Mouse (Mus musculus) E14TG2a.4 (cell line): ENCODE measurements at regions not wholly inside any gene's neighbourhood (a gene's known extent, or its start where the extent isn't known, plus 50 kb on each side); places are given as distances from the start of the nearest gene placed in this dataset.
A peak's percentile ranks its signal among the peaks of the same experiment; 100 is the strongest.

ENCODE experiments used
- H3K27me3 ChIP-seq: 2 replicates; pipeline ENCODE4 v1.6.1; 2014; ENCODE audit warnings: low read length, control low read depth; ENCODE audit not compliant: insufficient read depth
- H3K36me3 ChIP-seq: 2 replicates; pipeline ENCODE4 v1.6.1; 2014; ENCODE audit warnings: low read length, control low read depth; ENCODE audit not compliant: insufficient read depth
- H3K4me1 ChIP-seq: replicated peaks from 2 replicates; pipeline ENCODE4 v1.6.1; 2014; ENCODE audit warnings: low read depth, low read length, control low read depth
- H3K4me3 ChIP-seq: replicated peaks from 2 replicates; pipeline ENCODE4 v1.5.1; 2014; ENCODE audit warnings: mild to moderate bottlenecking, low read length
- H3K9me3 ChIP-seq: 2 replicates; pipeline ENCODE4 v1.6.1; 2014; ENCODE audit warnings: low read length, control low read depth
- CTCF ChIP-seq: conservative IDR thresholded peaks from 2 replicates; pipeline ENCODE4 v1.5.1; 2014; ENCODE audit warnings: low read length
- NANOG ChIP-seq: IDR thresholded peaks from 2 replicates; pipeline ENCODE4 v1.6.1; 2014; ENCODE audit warnings: borderline replicate concordance, low read length, mixed read lengths
- POU5F1 ChIP-seq: IDR thresholded peaks from 2 replicates; pipeline ENCODE4 v1.6.1; 2014; ENCODE audit warnings: low read length, borderline replicate concordance

GRCm38 (mm10) chr10:117896911-117897643 lies 51.2 kb upstream of the Rap1b start:
- Histone ChIP-seq H3K4me3 (peak overlapping the region; percentile 41; the same call in 1 of the 2 replicates), H3K36me3 (no peaks in the 10 kb centered on the region), H3K9me3 (no peaks in the 10 kb centered on the region), H3K4me1 (peaks cover 56% of the 10 kb centered on the region), H3K27me3 (no peaks in the 10 kb centered on the region)
- TF ChIP-seq CTCF (no peak), POU5F1 (no peak), NANOG (no peak)

- no peaks in the 10 kb centered on the region for H3K36me3 ChIP-seq
- peaks cover 49% of the 10 kb centered on the region for H3K4me1 ChIP-seq
- no peaks in the 10 kb centered on the region for H3K9me3 ChIP-seq
- no peak overlapping the region for H3K4me3 ChIP-seq
- TF ChIP-seq CTCF, result no peak
- no peak for TF ChIP-seq NANOG
- no peak for TF ChIP-seq POU5F1
- H3K27me3 ChIP-seq, result no peaks in the 10 kb centered on the region
Observed at GRCm38 (mm10) chr10:117897766-117898165, 51.9 kb upstream of the Rap1b start.

- peaks cover 44% of the 10 kb centered on the region for H3K4me1 ChIP-seq
- no peak overlapping the region for H3K4me3 ChIP-seq
- TF ChIP-seq NANOG, result no peak
- TF ChIP-seq POU5F1, result no peak
- no peak for TF ChIP-seq CTCF
- H3K27me3 ChIP-seq, result 0 out of 2 replicates have a peak, but pooled peaks cover 3% of the 10 kb centered on the region
- H3K9me3 ChIP-seq, result no peaks in the 10 kb centered on the region
- H3K36me3 ChIP-seq, result no peaks in the 10 kb centered on the region
Observed at GRCm38 (mm10) chr10:117898391-117898790, 52.6 kb upstream of the Rap1b start.

- H3K9me3 ChIP-seq, result no peaks in the 10 kb centered on the region
- H3K27me3 ChIP-seq, result 0 out of 2 replicates have a peak, but pooled peaks cover 3% of the 10 kb centered on the region
- TF ChIP-seq CTCF (no peak), POU5F1 (no peak), NANOG (no peak)
- no peak overlapping the region for H3K4me3 ChIP-seq
- no peaks in the 10 kb centered on the region for H3K36me3 ChIP-seq
- H3K4me1 ChIP-seq, result peaks cover 34% of the 10 kb centered on the region
Observed at GRCm38 (mm10) chr10:117899410-117899935, 53.6 kb upstream of the Rap1b start.

GRCm38 (mm10) chr10:117905666-117906266 lies 59.9 kb upstream of the Rap1b start:
- Histone ChIP-seq H3K27me3 (peaks cover 20% of the 10 kb centered on the region; the same call in 1 of the 2 replicates), H3K36me3 (no peaks in the 10 kb centered on the region), H3K4me3 (peak overlapping the region; percentile 65), H3K4me1 (peaks cover 35% of the 10 kb centered on the region), H3K9me3 (no peaks in the 10 kb centered on the region)
- TF ChIP-seq NANOG, result no peak
- TF ChIP-seq CTCF, result no peak
- no peak for TF ChIP-seq POU5F1

GRCm38 (mm10) chr10:117906267-117906811 lies 60.5 kb upstream of the Rap1b start:
- Histone ChIP-seq H3K9me3 (no peaks in the 10 kb centered on the region), H3K27me3 (peaks cover 20% of the 10 kb centered on the region; the same call in 1 of the 2 replicates), H3K4me1 (peaks cover 36% of the 10 kb centered on the region), H3K4me3 (peak overlapping the region; percentile 65), H3K36me3 (no peaks in the 10 kb centered on the region)
- TF ChIP-seq CTCF (no peak), POU5F1 (no peak), NANOG (no peak)

- TF ChIP-seq CTCF, result no peak
- no peak for TF ChIP-seq POU5F1
- no peak for TF ChIP-seq NANOG
- peaks cover 18% of the 10 kb centered on the region; the same call in 1 of the 2 replicates for H3K27me3 ChIP-seq
- peaks cover 37% of the 10 kb centered on the region for H3K4me1 ChIP-seq
- no peaks in the 10 kb centered on the region for H3K9me3 ChIP-seq
- H3K36me3 ChIP-seq, result no peaks in the 10 kb centered on the region
- H3K4me3 ChIP-seq, result no peak overlapping the region
Observed at GRCm38 (mm10) chr10:117908079-117908675, 62.3 kb upstream of the Rap1b start.

- no peak for TF ChIP-seq NANOG
- Histone ChIP-seq H3K36me3 (no peaks in the 10 kb centered on the region), H3K9me3 (no peaks in the 10 kb centered on the region), H3K4me3 (no peak overlapping the region), H3K27me3 (peaks cover 17% of the 10 kb centered on the region; the same call in 1 of the 2 replicates), H3K4me1 (peaks cover 47% of the 10 kb centered on the region)
Observed at GRCm38 (mm10) chr10:117909155-117909554, 63.3 kb upstream of the Rap1b start.
